Mouse (Mus musculus): Measurements from ENCODE around the gene Gstp2.

GRCm38 (mm10) chr19:4089128-4089527 is 43.3 kb upstream of the Gstp2 start:
- TF ChIP-seq CTCF (conservative IDR thresholded peaks at IDR 0.05; ENCODE audit: low read length) (no peak), POU5F1 (IDR thresholded peaks at IDR 0.05; ENCODE audit: borderline replicate concordance, low read length) (no peak)

All from E14TG2a.4 (cell line).